Mouse (Mus musculus) cerebellum, postnatal 36 days (tissue): Measurements from ENCODE around the gene Plekhg6.

Experiments used
- DNase-seq, 2 experiments: peaks; one replicate each; pipeline ENCODE4 v3.0.0; 2021 to 2022; ENCODE audit warnings: mixed read lengths in 2 of 2

The Plekhg6 gene

GRCm38 (mm10) chr6:125385066-125385974 lies 4.7 kb upstream of the Plekhg6 start:
- no peak for DNase-seq

GRCm38 (mm10) chr6:125382024-125382423 lies 1.4 kb upstream of the Plekhg6 start:
- no peak for DNase-seq

GRCm38 (mm10) chr6:125379781-125380180 lies 812 bp downstream of the Plekhg6 start:
- no peak for DNase-seq

GRCm38 (mm10) chr6:125378621-125379020 lies 2.0 kb downstream of the Plekhg6 start:
- no peak for DNase-seq

GRCm38 (mm10) chr6:125377582-125378451 lies 2.8 kb downstream of the Plekhg6 start:
- no peak for DNase-seq

- DNase-seq = no peak
Observed at GRCm38 (mm10) chr6:125377042-125377441, 3.6 kb downstream of the Plekhg6 start.

- no peak for DNase-seq
Observed at GRCm38 (mm10) chr6:125367758-125368371, 12.7 kb downstream of the Plekhg6 start.

GRCm38 (mm10) chr6:125366133-125366532 lies 14.5 kb downstream of the Plekhg6 start:
- DNase-seq = no peak

- no peak for DNase-seq
Observed at GRCm38 (mm10) chr6:125365522-125365921, 15.1 kb downstream of the Plekhg6 start.

- no peak for DNase-seq
Observed at GRCm38 (mm10) chr6:125364448-125364847, 16.1 kb downstream of the Plekhg6 start.

- no peak for DNase-seq
Observed at GRCm38 (mm10) chr6:125363451-125364242, 16.9 kb downstream of the Plekhg6 start.

- no peak for DNase-seq
Observed at GRCm38 (mm10) chr6:125363021-125363420, 17.6 kb downstream of the Plekhg6 start.

- peak in 1 of 2 experiments; percentile 16 for DNase-seq
Observed at GRCm38 (mm10) chr6:125361467-125362291, 18.9 kb downstream of the Plekhg6 start.

GRCm38 (mm10) chr6:125360846-125361245 lies 19.7 kb downstream of the Plekhg6 start:
- no peak for DNase-seq

- no peak for DNase-seq
Observed at GRCm38 (mm10) chr6:125359999-125360398, 20.6 kb downstream of the Plekhg6 start.

GRCm38 (mm10) chr6:125357334-125357733 lies 23.3 kb downstream of the Plekhg6 start:
- DNase-seq = no peak

GRCm38 (mm10) chr6:125356264-125356663 lies 24.3 kb downstream of the Plekhg6 start:
- no peak for DNase-seq

- DNase-seq = no peak
Observed at GRCm38 (mm10) chr6:125355197-125355741, 25.3 kb downstream of the Plekhg6 start.

- DNase-seq = no peak
Observed at GRCm38 (mm10) chr6:125354352-125355151, 26.0 kb downstream of the Plekhg6 start.

- DNase-seq = no peak
Observed at GRCm38 (mm10) chr6:125353655-125354054, 26.9 kb downstream of the Plekhg6 start.
